21 mouse cellular contexts compared by ENCODE assay signal in the genomic region with DNA sequence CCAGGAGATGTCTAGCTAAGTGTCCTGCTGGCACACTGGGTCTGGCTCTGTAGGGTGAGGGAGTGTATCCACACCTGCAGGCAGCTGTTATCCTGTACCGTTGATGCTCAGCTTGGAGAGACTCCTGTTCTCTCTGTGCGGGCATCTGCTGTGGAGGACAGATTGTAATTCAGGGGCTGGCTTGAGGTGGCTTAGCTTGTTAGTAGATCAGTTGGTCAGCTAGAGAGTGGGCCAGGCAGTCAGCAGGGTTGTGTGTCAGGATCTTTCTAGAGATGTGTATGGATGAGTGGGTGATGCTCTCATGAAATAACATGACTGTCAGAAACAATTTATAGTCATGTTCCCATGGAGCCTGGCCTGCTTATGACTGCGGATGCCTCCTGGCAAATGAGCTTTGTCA. TPM values are rescaled to one million over a fixed set of nuclear protein-coding genes. Genes with fewer than 3 reads are reported as not detected.
"Had no signal": no experiment of that assay in that cellular context is flagged by ENCODE, and none has a peak within 500 bp of the region (broad histone marks: within the 10 kb centered on the region; RNA-seq: fewer than 3 reads in every experiment).

No protein-coding gene starts in this region.

- H3K4me2 ChIP-seq: lung, embryonic 14.5 days; midbrain, embryonic 12.5 days; neural tube, embryonic 13.5 days; neural tube, embryonic 15.5 days had no signal

- H3K9me3 ChIP-seq: midbrain, embryonic 10.5 days; midbrain, embryonic 12.5 days; neural tube, embryonic 13.5 days; neural tube, embryonic 15.5 days had no signal

- H3K4me3 ChIP-seq: midbrain, embryonic 10.5 days; midbrain, embryonic 12.5 days; myocyte; neural tube, embryonic 13.5 days; neural tube, embryonic 15.5 days had no signal

- H3K27me3 ChIP-seq: midbrain, embryonic 12.5 days; neural tube, embryonic 13.5 days; neural tube, embryonic 15.5 days had no signal

- ATAC-seq: midbrain, embryonic 16.5 days had no signal

- H3K36me3 ChIP-seq: midbrain, embryonic 10.5 days; midbrain, embryonic 12.5 days; neural tube, embryonic 15.5 days had no signal

- H3K4me1 ChIP-seq: midbrain, embryonic 10.5 days; neural tube, embryonic 15.5 days had no signal

- DNase-seq: lung, adult 18-20 months; lung, embryonic 14.5 days; lung, postnatal 10 days; lung, postnatal 4 days; midbrain, embryonic 14.5 days; right cerebral cortex, adult 18-20 months; right cerebral cortex, postnatal 25 days; right cerebral cortex, postnatal 4 days; spleen, adult 18-20 months; thymus, adult 18-20 months; thymus, postnatal 14 days; thymus, postnatal 36 days had no signal

- H3K27ac ChIP-seq: midbrain, embryonic 10.5 days; midbrain, embryonic 12.5 days; neural tube, embryonic 13.5 days; neural tube, embryonic 15.5 days had no signal

- H3K9ac ChIP-seq: lung, embryonic 14.5 days; midbrain, embryonic 12.5 days; neural tube, embryonic 13.5 days; neural tube, embryonic 15.5 days had no signal

RNA-seq across cellular contexts. Expression of gene Grid1, which starts 24.3 kb away (rescaled TPM):
- total RNA-seq: megakaryocyte, adult 5-6 weeks; megakaryocyte-erythroid progenitor cell, adult 5-6 weeks had no signal
- polyA plus RNA-seq: myocyte; small intestine, adult 2 months had no signal
